Comparison of ENCODE assay signal across 21 mouse cellular contexts in genomic region chr12:28724366-28724765, GRCm38 (mm10).
"Had no signal": no experiment of that assay in that cellular context is flagged by ENCODE, and none has a peak within 500 bp of the region (broad histone marks: within the 10 kb centered on the region; RNA-seq: fewer than 3 reads in every experiment).

No protein-coding gene starts in this region.

- H3K4me1 ChIP-seq: liver, embryonic 13.5 days; liver, embryonic 15.5 days; lung, embryonic 15.5 days; neural tube, embryonic 12.5 days; stomach, embryonic 15.5 days had no signal

- H3K4me3 ChIP-seq: liver, embryonic 13.5 days; liver, embryonic 15.5 days; lung, embryonic 15.5 days; megakaryocyte, embryonic 14.5 days; midbrain, embryonic 13.5 days; neural tube, embryonic 12.5 days; stomach, embryonic 15.5 days had no signal

- H3K27ac ChIP-seq: liver, embryonic 13.5 days; liver, embryonic 15.5 days; lung, embryonic 15.5 days; macrophage; midbrain, embryonic 13.5 days; neural tube, embryonic 12.5 days; stomach, embryonic 15.5 days; stomach, postnatal 0 days had no signal

- H3K9me3 ChIP-seq: liver, embryonic 13.5 days; liver, embryonic 15.5 days; lung, embryonic 15.5 days; midbrain, embryonic 13.5 days; neural tube, embryonic 12.5 days; stomach, embryonic 15.5 days had no signal

- ATAC-seq: liver, postnatal 0 days; lung, postnatal 0 days; midbrain, embryonic 13.5 days; midbrain, embryonic 16.5 days had no signal

- H3K27me3 ChIP-seq: liver, embryonic 13.5 days; liver, embryonic 15.5 days; lung, embryonic 15.5 days; megakaryocyte, embryonic 14.5 days; midbrain, embryonic 13.5 days; neural tube, embryonic 12.5 days; stomach, embryonic 15.5 days had no signal

- H3K4me2 ChIP-seq: liver, embryonic 11.5 days; liver, embryonic 13.5 days; liver, embryonic 15.5 days; lung, embryonic 15.5 days; midbrain, embryonic 13.5 days; neural tube, embryonic 12.5 days; stomach, embryonic 15.5 days had no signal

- DNase-seq: liver, embryonic 13.5 days; liver, postnatal 0 days; lung, adult 2 months; lung, postnatal 14 days; lung, postnatal 36 days; right cerebral cortex, adult 18-20 months; right cerebral cortex, postnatal 25 days; right cerebral cortex, postnatal 4 days; thymus, adult 2 months; thymus, postnatal 36 days had no signal

- H3K9ac ChIP-seq: liver, embryonic 13.5 days; liver, embryonic 15.5 days; liver, postnatal 0 days; lung, embryonic 15.5 days; midbrain, embryonic 13.5 days; neural tube, embryonic 12.5 days; stomach, embryonic 15.5 days had no signal
